30 mouse cellular contexts compared by ENCODE assay signal in the genomic region with DNA sequence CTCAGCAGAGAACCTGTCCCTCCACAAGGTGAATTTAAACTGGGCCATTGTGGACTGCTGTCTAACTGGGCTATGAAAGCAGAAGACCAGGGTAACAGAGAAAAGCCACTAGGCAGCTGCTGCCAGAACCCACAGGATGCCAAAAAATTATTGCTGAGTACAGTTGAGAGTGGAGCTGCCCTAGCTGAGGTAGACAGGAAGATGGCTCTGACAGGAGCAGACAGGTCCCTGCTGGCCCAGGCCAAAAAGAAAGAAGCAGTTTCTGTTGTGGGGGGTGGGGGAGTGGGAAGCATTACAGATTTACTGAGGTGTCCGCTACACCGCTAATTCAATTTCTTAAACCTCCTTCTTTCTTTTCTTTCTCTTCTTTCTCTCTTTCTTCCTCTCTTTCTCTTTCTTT. TPM values are rescaled to one million over a fixed set of nuclear protein-coding genes. Genes with fewer than 3 reads are reported as not detected.
DNase-seq lines count a peak whose midpoint lies in the region; ATAC-seq and TF ChIP-seq lines count a peak whose summit lies in the region.
"Had no signal": no experiment of that assay in that cellular context is flagged by ENCODE, and none has a peak within 500 bp of the region (broad histone marks: within the 10 kb centered on the region; RNA-seq: fewer than 3 reads in every experiment).

No protein-coding gene starts in this region.

- DNase-seq in cerebellum, postnatal 10 days, result peak; percentile 40 to 47
- no peak for DNase-seq in cerebellum, adult 2 months
- DNase-seq in heart, adult 11 months, result peak; percentile 74
- no peak for DNase-seq in heart, postnatal 10 days
- no peak for DNase-seq in ovary, adult 18-20 months (ENCODE audit: low spot score)
- DNase-seq in urinary bladder, adult 2 months (ENCODE audit: low spot score), result no peak
- DNase-seq: adrenal gland, adult 8-10 months; adrenal gland, postnatal 14 days; adrenal gland, postnatal 36 days; cerebellum, adult 11 months; cerebellum, adult 18-20 months; cerebellum, adult 9-10 months; cerebellum, postnatal 36 days; embryo, embryonic 11 days had no signal

- no peak for TF ChIP-seq CTCF in cerebellum, adult 2 months (IDR thresholded peaks at IDR 0.05; ENCODE audit: borderline replicate concordance, insufficient read depth, low read depth, low read length)

- peak; percentile 42 for ATAC-seq in activated CD4-positive, CD25-positive, alpha-beta regulatory T cell, adult 4 months
- ATAC-seq in hematopoietic stem cell, adult 5-6 weeks (replicated peaks in 1 of 2; ENCODE audit: insufficient read depth in 1 of 2, low FRiP score in 2 of 2, low TSS enrichment in 1 of 2, low read depth in 1 of 2, poor library complexity in 2 of 2, severe bottlenecking in 2 of 2), result peak; percentile 63 to 64
- ATAC-seq: forebrain, embryonic 14.5 days; forebrain, embryonic 16.5 days; Patski had no signal

- no peaks in the 10 kb centered on the region for H3K27me3 ChIP-seq in cerebellum, adult 2 months (ENCODE audit: control insufficient read depth, insufficient read depth, low read length)
- H3K27me3 ChIP-seq: CH12.LX; embryonic facial prominence, embryonic 12.5 days; embryonic facial prominence, embryonic 15.5 days; forebrain, embryonic 12.5 days; Patski had no signal

- TF ChIP-seq POLR2A in cerebellum, adult 2 months (IDR thresholded peaks at IDR 0.05; ENCODE audit: borderline replicate concordance, insufficient read depth, low read length), result no peak

- H3K4me3 ChIP-seq in cerebellum, adult 2 months (replicated peaks; ENCODE audit: insufficient read depth, low read depth, low read length), result no peak overlapping the region
- H3K4me3 ChIP-seq: embryonic facial prominence, embryonic 12.5 days; embryonic facial prominence, embryonic 15.5 days; erythroblast, embryonic 14.5 days; forebrain, embryonic 10.5 days; forebrain, embryonic 12.5 days had no signal

- H3K4me1 ChIP-seq in cerebellum, adult 2 months (ENCODE audit: control insufficient read depth, insufficient read depth, low read length), result no peaks in the 10 kb centered on the region
- H3K4me1 ChIP-seq: embryonic facial prominence, embryonic 12.5 days; forebrain, embryonic 12.5 days had no signal

- no peak overlapping the region for H3K27ac ChIP-seq in cerebellum, adult 2 months (ENCODE audit: insufficient read depth, low read length)
- H3K27ac ChIP-seq: embryonic facial prominence, embryonic 12.5 days; embryonic facial prominence, embryonic 15.5 days; forebrain, embryonic 10.5 days; forebrain, embryonic 12.5 days had no signal

- intact Hi-C loops in heart, postnatal 10 days (cut with DNase I), result no loop called here

- WGBS in cerebellum, adult 2 months, result 91% methylated on average over 2 of the region's 2 CpGs

RNA-seq across cellular contexts. Expression of a gene that starts 16.6 kb away (rescaled TPM):
- 1.6 and 1.8 TPM in 2 replicates for polyA plus RNA-seq in cerebellum, adult 2 months (2012; rRNA removed)
- not detected for total RNA-seq in heart, postnatal 10 days (2021)
- 1 to 10 TPM in 1 of 2 experiments, under 1 TPM in 1; 0.38 to 3.9 TPM for polyA plus RNA-seq in activated CD4-positive, CD25-positive, alpha-beta regulatory T cell, adult 4 months (2017; shearing (Covaris generic))
- not detected in 2 replicates for total RNA-seq in hematopoietic stem cell, adult 5-6 weeks (2017)
- polyA plus RNA-seq in urinary bladder, adult 2 months (2012; rRNA removed), result 0.21 and 0.43 TPM in 2 replicates
- total RNA-seq: adrenal gland, adult 8-10 months; adrenal gland, postnatal 14 days; adrenal gland, postnatal 36 days; CH12.LX; common myeloid progenitor, adult 5-6 weeks; G1E had no signal
- polyA plus RNA-seq: embryonic facial prominence, embryonic 12.5 days; embryonic facial prominence, embryonic 15.5 days; erythroblast, embryonic 14.5 days; forebrain, embryonic 12.5 days; forebrain, embryonic 14.5 days; forebrain, embryonic 16.5 days; G1E; Patski had no signal

RNA-seq across cellular contexts. Expression of a gene that starts 16.7 kb away (rescaled TPM):
- not detected in 2 replicates for polyA plus RNA-seq in cerebellum, adult 2 months (2012; rRNA removed)
- total RNA-seq in heart, postnatal 10 days (2021), result not detected
- polyA plus RNA-seq in activated CD4-positive, CD25-positive, alpha-beta regulatory T cell, adult 4 months (2017; shearing (Covaris generic)), result not detected
- not detected in 2 replicates for total RNA-seq in hematopoietic stem cell, adult 5-6 weeks (2017)
- polyA plus RNA-seq in urinary bladder, adult 2 months (2012; rRNA removed), result not detected in 2 replicates
- total RNA-seq: adrenal gland, adult 8-10 months; adrenal gland, postnatal 14 days; adrenal gland, postnatal 36 days; CH12.LX; common myeloid progenitor, adult 5-6 weeks had no signal
- polyA plus RNA-seq: brain, embryonic 14.5 days; C2C12; embryonic facial prominence, embryonic 12.5 days; embryonic facial prominence, embryonic 15.5 days; erythroblast, embryonic 14.5 days; forebrain, embryonic 10.5 days; forebrain, embryonic 12.5 days; forebrain, embryonic 14.5 days; forebrain, embryonic 16.5 days; frontal cortex, adult 2 months; G1E; Patski had no signal

RNA-seq across cellular contexts. Expression of a gene that starts 50.3 kb away (rescaled TPM):
- 105 and 134 TPM in 2 replicates for polyA plus RNA-seq in cerebellum, adult 2 months (2012; rRNA removed)
- total RNA-seq in heart, postnatal 10 days (2021), result 100 to 1,000 TPM; 168 to 169 TPM
- polyA plus RNA-seq in activated CD4-positive, CD25-positive, alpha-beta regulatory T cell, adult 4 months (2017; shearing (Covaris generic)), result 100 to 1,000 TPM; 383 to 392 TPM
- total RNA-seq in hematopoietic stem cell, adult 5-6 weeks (2017), result 725 and 1,004 TPM in 2 replicates
- polyA plus RNA-seq in urinary bladder, adult 2 months (2012; rRNA removed), result 64.7 and 132 TPM in 2 replicates

Comparison
In these comparisons a context has a peak if more than half of its experiments do, and no peak if none do; other contexts are left out.
1. DNase-seq: peak in cerebellum, postnatal 10 days (2 of 2) and heart, adult 11 months (single experiment); none in cerebellum, adult 2 months (0 of 2), heart, postnatal 10 days (0 of 2), ovary, adult 18-20 months (single experiment) and urinary bladder, adult 2 months (single experiment).